Mouse (Mus musculus) intestine, embryonic 15.5 days (tissue): ENCODE measurements around the gene Cldn3. TPM values are rescaled to one million over a fixed set of nuclear protein-coding genes. Genes with fewer than 3 reads are reported as not detected.
A peak's percentile ranks its signal among the peaks of the same experiment; 100 is the strongest.
"Not testable (repeated sequence)": the region's sequence is repeated elsewhere in the genome, so short reads cannot be mapped to it uniquely, and the experiment has no call there.

ENCODE experiments used
- ATAC-seq: fragments of 200-750 bp; cut with Nextera tagmentation; 2 replicates; pipeline ENCODE4 v1.8.0; 2017; ENCODE audit warnings: moderate TSS enrichment, moderate library complexity
- H3K27ac ChIP-seq: fragments of 300-500 bp; sonication (generic); 2 replicates; pipeline ENCODE4 v1.5.1; 2015; ENCODE audit warnings: mild to moderate bottlenecking, inconsistent platforms
- H3K27me3 ChIP-seq: fragments of 300-500 bp; sonication (generic); replicated peaks from 2 replicates; pipeline ENCODE4 v1.6.1; 2015; ENCODE audit warnings: inconsistent platforms
- H3K36me3 ChIP-seq: fragments of 300-500 bp; sonication (generic); 2 replicates; pipeline ENCODE4 v1.6.1; 2015; ENCODE audit warnings: inconsistent platforms
- H3K4me1 ChIP-seq: fragments of 300-500 bp; sonication (generic); replicated peaks from 2 replicates; pipeline ENCODE4 v1.6.1; 2015; ENCODE audit warnings: inconsistent platforms
- H3K4me2 ChIP-seq: fragments of 300-500 bp; sonication (generic); replicated peaks from 2 replicates; pipeline ENCODE4 v1.6.1; 2015; ENCODE audit warnings: mild to moderate bottlenecking, inconsistent platforms
- H3K4me3 ChIP-seq: fragments of 300-500 bp; sonication (generic); replicated peaks from 2 replicates; pipeline ENCODE4 v1.5.1; 2015; ENCODE audit warnings: inconsistent platforms
- H3K9ac ChIP-seq: fragments of 300-500 bp; sonication (generic); 2 replicates; pipeline ENCODE4 v1.6.1; 2015; ENCODE audit warnings: inconsistent platforms
- H3K9me3 ChIP-seq: fragments of 300-500 bp; sonication (generic); 2 replicates; pipeline ENCODE4 v1.6.1; 2016; ENCODE audit warnings: inconsistent platforms
- WGBS: fragments of 180-500 bp; shearing (Covaris S2); methylation state at CpG from one replicate; pipeline ENCODE4 v1.1.7; 2015; 5-methylcytosine and 5-hydroxymethylcytosine counted together
- polyA plus RNA-seq: library from polyadenylated mRNA; unstranded; fragments of >200 nt; fragmentation: Nextera tagmentation; extraction: Ambion mirVana; gene quantifications from 2 replicates; pipeline ENCODE4 v1.2.1, GENCODE M21; 2015

Gene Cldn3
- polyA plus RNA-seq, result 173 and 195 TPM in 2 replicates

DNA sequence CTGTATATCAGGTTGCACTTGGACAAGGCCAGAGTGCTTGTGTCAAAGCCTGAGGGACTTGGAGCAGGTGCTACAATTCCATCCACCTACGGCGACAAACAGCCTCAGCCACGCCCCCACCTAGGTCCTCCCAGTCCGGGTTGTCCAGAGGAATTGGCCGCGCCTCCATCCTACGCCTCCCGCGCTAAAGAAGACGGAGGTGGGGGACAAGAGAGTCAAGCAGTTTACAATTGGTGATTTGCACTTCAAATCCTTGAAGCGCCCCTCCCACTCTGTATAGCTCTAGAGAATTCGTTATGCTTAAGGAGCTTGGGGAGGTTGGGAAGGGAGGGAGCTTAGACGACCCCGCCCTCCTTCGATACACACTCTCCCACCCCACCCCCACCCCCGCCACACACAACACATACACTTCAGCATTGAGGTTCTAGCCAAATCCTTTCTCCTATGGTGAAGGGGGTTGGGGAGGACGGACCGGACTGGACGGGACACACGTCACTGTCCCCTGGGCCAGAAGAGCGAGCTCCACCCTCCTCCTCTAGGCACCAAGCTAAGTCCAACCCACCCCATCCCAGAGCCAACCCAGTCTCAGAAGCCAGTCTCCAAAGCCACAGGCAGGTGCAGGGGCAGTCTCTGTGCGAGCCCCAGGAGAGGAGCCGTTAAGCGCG lies at the start of gene Cldn3:
Gene Cldn3, plus strand, starts transcription at position 582 of the 665 bp plus-strand sequence.
- Histone ChIP-seq H3K36me3 (no peaks in the 10 kb centered on the region), H3K4me2 (peak within 1 kb of the TSS; percentile 59), H3K9me3 (no peaks in the 10 kb centered on the region), H3K27ac (peak within 1 kb of the TSS; percentile 90), H3K27me3 (peaks cover 36% of the 10 kb centered on the region), H3K9ac (peak within 1 kb of the TSS; percentile 58), H3K4me1 (peaks cover 13% of the 10 kb centered on the region), H3K4me3 (peak within 1 kb of the TSS; percentile 46)
- WGBS, result under 1% methylated on average over 25 of the region's 25 CpGs
- peak; percentile 91 for ATAC-seq

DNA sequence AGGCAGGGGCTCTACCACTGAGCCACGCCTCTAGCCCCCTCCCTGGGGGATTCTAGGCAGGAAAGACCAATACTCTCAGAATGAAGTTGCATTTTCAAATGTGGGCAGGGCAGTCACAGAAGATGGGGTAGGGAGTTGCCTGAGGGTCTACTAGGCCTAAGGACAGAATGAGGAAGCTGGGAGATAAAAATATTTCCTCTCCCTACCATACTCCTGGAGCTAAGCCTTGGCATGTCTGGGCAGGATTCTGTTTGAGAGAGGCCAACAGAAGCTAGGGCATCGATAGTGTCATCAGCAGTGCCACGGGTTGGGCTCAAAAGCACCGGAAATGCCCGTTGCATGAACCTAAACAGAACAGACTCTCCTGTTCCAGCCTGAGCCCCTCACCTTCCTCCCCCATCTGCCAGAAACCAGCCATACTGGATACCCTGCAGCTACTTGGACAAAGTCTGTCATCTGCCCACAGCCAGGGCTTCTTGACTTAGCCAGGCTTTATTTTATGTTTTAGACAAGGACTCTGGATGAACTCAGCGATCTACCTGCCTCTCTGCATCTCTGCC lies 49.3 kb upstream of the Cldn3 start:
- ATAC-seq, result no peak
- 0 out of 2 replicates have a peak, but pooled peaks cover 6% of the 10 kb centered on the region for H3K4me1 ChIP-seq
- peaks cover 4% of the 10 kb centered on the region; the same call in 1 of the 2 replicates for H3K36me3 ChIP-seq
- no peak overlapping the region for H3K4me3 ChIP-seq
- no peak overlapping the region for H3K9ac ChIP-seq
- H3K4me2 ChIP-seq, result no peak overlapping the region
- no peaks in the 10 kb centered on the region for H3K27me3 ChIP-seq
- H3K9me3 ChIP-seq, result no peaks in the 10 kb centered on the region
- 86% methylated on average over 6 of the region's 6 CpGs for WGBS
- no peak overlapping the region for H3K27ac ChIP-seq

DNA sequence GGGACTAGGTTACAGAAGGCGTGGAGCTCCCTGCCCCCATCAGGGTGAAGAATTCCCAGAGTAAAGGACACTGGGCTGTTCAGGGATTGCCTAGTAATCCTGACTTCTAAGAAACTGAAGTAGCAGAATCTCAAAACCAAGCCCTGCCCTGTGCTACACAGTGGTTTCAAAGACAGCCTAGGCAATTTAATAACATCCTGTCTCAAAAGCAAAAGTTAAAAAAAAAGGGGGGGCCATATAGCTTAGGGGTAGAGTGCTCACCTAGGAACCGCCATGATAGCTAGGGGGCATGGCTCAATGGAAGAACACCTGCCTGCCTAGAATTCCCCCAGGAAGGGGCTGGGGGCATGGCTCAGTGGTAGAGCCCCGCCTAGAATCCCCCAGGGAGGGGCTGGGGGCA lies 46.9 kb upstream of the Cldn3 start:
- Histone ChIP-seq H3K27ac (no peak overlapping the region), H3K36me3 (peaks cover 4% of the 10 kb centered on the region; the same call in 1 of the 2 replicates), H3K9ac (no peak overlapping the region), H3K4me3 (no peak overlapping the region), H3K4me1 (no peaks in the 10 kb centered on the region), H3K9me3 (no peaks in the 10 kb centered on the region), H3K27me3 (no peaks in the 10 kb centered on the region), H3K4me2 (no peak overlapping the region)
- WGBS, result 73% methylated on average over 3 of the region's 3 CpGs
- ATAC-seq, result no peak

DNA sequence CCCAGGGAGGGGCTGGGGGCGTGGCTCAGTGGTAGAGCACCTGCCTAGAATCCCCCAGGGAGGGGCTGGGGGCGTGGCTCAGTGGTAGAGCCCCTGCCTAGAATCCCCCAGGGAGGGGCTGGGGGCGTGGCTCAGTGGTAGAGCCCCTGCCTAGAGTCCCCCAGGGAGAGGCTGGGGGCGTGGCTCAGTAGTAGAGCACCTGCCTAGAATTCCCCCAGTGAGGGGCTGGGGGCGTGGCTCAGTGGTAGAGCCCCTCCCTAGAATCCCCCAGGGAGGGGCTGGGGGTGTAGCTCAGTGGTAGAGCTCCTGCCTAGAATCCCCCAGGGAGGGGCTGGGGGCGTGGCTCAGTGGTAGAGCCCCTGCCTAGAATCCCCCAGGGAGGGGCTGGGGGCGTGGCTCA lies 46.5 kb upstream of the Cldn3 start:
- WGBS, result 90% methylated on average over 4 of the region's 7 CpGs
- not testable (repeated sequence) for H3K27ac ChIP-seq

DNA sequence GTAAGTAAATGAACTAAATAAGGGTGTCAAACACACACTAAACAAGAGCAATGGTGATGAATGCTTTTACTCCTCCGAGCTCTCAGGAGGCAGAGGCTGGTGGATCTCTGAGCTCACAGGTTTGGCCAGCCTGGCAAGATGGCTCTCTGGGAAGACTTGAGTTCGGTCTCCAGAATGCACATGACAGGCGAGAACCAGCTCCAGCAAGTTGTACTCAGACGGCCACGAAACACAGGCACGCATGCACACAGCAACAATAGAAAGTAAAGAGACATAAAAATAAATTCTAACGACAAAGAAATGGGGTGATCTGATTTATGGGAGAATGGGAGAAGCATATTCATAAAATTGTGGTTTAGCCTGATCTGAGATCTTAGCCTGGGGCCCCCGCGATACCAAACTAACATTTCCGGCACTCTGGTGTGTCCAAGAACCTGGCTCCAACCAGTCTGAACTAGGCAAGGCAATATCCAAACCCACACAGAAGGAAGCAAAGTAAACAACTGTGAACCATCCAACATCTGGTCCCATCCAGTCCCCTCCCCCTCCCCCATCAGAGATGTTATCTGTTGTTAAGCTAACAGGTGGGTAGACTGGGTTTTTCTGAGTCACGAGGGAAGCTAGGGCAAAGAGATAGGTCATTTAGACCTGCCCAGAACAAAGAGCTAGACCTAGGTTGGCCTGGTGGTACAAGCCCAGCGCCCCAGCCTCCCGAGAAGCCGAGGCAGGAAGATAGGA lies 44.4 kb upstream of the Cldn3 start:
- Histone ChIP-seq H3K36me3 (no peaks in the 10 kb centered on the region; the same call in 1 of the 2 replicates), H3K4me1 (no peaks in the 10 kb centered on the region), H3K4me3 (no peak overlapping the region), H3K9ac (no peak overlapping the region), H3K27me3 (0 out of 2 replicates have a peak, but pooled peaks cover 5% of the 10 kb centered on the region), H3K27ac (peak overlapping the region; percentile 24; the same call in 1 of the 2 replicates), H3K9me3 (no peaks in the 10 kb centered on the region), H3K4me2 (no peak overlapping the region)
- 56% methylated on average over 14 of the region's 14 CpGs for WGBS
- peak; percentile 30; the same call in 1 of the 2 replicates for ATAC-seq

More for the DNA sequence above, 46.5 kb upstream of the Cldn3 start:
- not testable (repeated sequence) for H3K36me3 ChIP-seq, H3K9ac ChIP-seq, H3K4me3 ChIP-seq, H3K4me1 ChIP-seq, ATAC-seq, H3K4me2 ChIP-seq, H3K27me3 ChIP-seq, H3K9me3 ChIP-seq

DNA sequence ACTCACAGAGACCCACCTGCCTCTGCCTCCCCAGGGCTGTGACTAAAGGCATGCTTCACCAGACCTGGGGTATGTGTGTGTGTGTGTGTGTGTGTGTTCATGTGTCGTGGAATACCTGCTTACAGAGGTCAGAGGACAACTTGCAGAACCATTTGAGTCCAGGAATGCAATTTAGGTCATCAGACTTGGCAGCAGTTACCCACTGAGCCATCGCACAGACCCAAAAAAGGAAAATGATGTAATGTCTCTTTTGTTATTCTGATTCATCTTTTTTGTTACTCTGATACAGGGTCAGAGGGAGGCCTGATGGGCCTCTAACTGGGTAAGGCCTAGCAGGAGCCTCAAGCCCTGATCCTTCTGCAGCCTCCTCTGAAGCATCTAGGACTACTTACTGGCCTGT lies 43.3 kb upstream of the Cldn3 start:
- no peaks in the 10 kb centered on the region; the same call in 1 of the 2 replicates for H3K36me3 ChIP-seq
- 0 out of 2 replicates have a peak, but pooled peaks cover 7% of the 10 kb centered on the region for H3K27me3 ChIP-seq
- H3K9ac ChIP-seq, result no peak overlapping the region
- ATAC-seq, result no peak
- peaks cover 11% of the 10 kb centered on the region for H3K4me1 ChIP-seq
- H3K27ac ChIP-seq, result no peak overlapping the region
- WGBS, result 79% methylated on average over 2 of the region's 2 CpGs
- H3K4me2 ChIP-seq, result no peak overlapping the region
- H3K4me3 ChIP-seq, result no peak overlapping the region
- H3K9me3 ChIP-seq, result no peaks in the 10 kb centered on the region

DNA sequence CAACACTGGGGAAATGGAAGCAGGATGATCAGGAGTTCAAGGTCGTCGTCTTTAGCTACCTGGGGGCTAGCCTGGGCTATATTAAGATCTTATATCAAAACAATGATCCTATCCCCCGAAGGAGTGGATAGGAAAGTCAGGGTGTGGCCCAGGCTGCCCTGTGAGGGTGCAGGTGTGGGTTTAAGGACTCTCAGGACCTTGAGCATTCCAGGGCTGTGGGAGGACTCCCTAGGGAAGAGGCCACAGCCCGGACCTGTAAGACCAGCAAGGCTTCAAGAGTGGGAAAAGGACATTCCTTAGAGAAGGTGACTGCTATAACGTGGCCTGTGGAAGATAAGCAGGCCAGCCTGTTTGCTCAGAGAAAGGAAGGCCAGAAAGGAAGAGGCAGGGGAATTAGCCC lies 41.8 kb upstream of the Cldn3 start:
- 64% methylated on average over 5 of the region's 5 CpGs for WGBS
- Histone ChIP-seq H3K9me3 (no peaks in the 10 kb centered on the region), H3K4me1 (peaks cover 15% of the 10 kb centered on the region), H3K36me3 (no peaks in the 10 kb centered on the region; the same call in 1 of the 2 replicates), H3K9ac (no peak overlapping the region), H3K27ac (peak overlapping the region; percentile 54; the same call in 1 of the 2 replicates), H3K4me3 (peak overlapping the region; percentile 18), H3K4me2 (peak overlapping the region; percentile 46; the same call in 1 of the 2 replicates), H3K27me3 (0 out of 2 replicates have a peak, but pooled peaks cover 7% of the 10 kb centered on the region)
- ATAC-seq, result no peak

DNA sequence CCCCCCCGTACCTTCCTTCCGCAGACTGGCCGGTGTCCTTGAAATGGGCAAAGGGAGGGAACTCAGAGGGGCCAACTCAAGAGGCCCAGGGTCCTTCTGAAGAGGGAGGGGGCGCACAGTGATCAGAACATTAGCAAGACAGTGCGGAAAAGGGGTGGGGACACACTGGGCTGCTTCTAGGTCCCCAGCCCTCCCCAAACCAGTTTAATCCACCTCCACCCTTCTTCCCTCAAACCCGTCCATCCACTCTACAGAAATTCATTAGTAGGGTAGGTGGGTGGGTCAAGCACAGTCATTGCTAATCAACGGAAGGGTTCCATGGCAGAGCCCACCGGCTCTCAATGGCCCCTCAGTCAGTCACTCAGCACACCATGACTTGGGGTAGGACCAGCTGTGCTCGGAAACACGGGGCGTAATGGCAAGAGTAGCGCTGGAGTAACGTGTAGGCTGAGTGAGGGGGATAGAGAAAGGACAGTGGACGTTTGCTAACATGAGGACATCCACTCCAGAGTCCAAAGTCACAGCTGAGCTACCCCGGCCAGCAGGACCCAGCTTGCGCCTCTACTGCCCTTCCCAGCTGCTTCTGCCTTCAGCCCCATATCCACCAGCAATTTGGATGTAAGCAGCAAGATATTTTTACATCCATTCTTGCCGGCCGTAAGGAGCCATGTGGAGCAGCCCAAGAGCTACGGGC lies 40.6 kb upstream of the Cldn3 start:
- ATAC-seq, result no peak
- Histone ChIP-seq H3K36me3 (no peaks in the 10 kb centered on the region; the same call in 1 of the 2 replicates), H3K4me1 (peaks cover 15% of the 10 kb centered on the region), H3K27ac (peak overlapping the region; percentile 88), H3K27me3 (0 out of 2 replicates have a peak, but pooled peaks cover 7% of the 10 kb centered on the region), H3K9ac (peak overlapping the region; percentile 52), H3K4me3 (peak overlapping the region; percentile 45), H3K9me3 (no peaks in the 10 kb centered on the region), H3K4me2 (peak overlapping the region; percentile 46)
- 33% methylated on average over 18 of the region's 19 CpGs for WGBS

DNA sequence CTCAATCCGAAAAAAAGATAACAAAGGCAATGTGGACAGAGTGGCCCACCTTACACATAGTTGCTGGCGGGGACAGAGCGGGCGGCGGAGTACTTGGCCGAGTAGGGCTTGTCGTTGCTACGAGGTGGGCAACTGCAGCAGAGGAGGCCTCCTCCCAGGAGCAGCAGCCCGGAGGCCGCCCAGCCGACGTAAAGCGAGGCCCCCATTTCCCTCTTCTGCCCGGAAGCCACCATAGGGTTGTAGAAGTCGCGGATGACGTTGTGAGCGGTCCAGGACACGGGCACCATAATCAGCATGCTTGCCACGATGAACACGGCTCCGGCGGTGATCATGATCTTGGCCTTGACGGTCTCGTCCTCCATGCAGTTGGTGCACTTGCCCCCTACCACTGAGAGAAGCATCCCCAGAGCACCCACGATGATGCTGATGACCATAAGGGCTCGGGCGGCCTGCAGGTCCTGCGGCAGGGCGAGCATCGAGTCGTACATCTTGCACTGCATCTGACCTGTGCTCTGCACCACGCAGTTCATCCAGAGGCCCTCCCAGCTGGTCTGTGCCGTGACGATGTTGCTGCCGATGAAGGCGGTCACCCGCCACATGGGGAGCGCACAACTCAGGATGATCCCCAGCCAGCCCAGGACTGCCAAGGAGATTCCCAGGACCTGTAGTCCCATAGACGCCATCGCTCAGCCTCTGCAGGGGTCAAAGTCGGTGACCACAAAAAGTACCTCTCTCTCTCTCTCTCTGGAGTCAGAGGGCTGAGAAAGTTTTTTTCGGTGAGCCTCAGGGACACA lies 39.8 kb upstream of the Cldn3 start:
- peak overlapping the region; percentile 88 for H3K27ac ChIP-seq
- H3K4me1 ChIP-seq, result peaks cover 21% of the 10 kb centered on the region
- peak overlapping the region; percentile 45 for H3K4me3 ChIP-seq
- H3K9me3 ChIP-seq, result no peaks in the 10 kb centered on the region
- peak overlapping the region; percentile 46 for H3K4me2 ChIP-seq
- WGBS, result 20% methylated on average over 43 of the region's 43 CpGs
- no peaks in the 10 kb centered on the region for H3K36me3 ChIP-seq
- ATAC-seq, result peak; percentile 36
- 0 out of 2 replicates have a peak, but pooled peaks cover 7% of the 10 kb centered on the region for H3K27me3 ChIP-seq
- H3K9ac ChIP-seq, result peak overlapping the region; percentile 52

DNA sequence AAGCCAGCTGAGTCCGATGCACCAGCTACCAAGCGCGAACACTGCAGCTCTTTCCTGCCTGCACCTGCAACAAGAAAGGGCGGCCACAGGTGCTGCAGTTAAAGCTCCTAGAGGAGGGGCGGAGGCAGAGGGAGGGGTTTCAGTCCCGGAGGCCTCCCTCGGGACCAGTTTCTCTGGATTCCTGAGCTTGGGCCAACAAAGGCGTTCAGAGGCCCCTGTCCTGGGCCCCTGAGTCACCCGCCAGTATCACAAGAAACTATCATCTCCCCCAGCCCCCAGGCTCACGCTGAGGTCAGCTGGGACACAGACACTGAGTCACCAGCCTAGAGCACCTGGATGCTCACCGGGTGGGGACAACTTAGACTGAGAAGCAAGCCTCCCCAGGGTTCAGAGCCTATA lies 39.2 kb upstream of the Cldn3 start, which contains the start of gene Cldn4:
Gene Cldn4, minus strand, starts transcription at position 78 of the 399 bp plus-strand sequence.
- peak within 1 kb of the TSS; percentile 88 for H3K27ac ChIP-seq
- H3K4me2 ChIP-seq, result peak within 1 kb of the TSS; percentile 46
- H3K9me3 ChIP-seq, result no peaks in the 10 kb centered on the region
- H3K9ac ChIP-seq, result peak within 1 kb of the TSS; percentile 52
- 0 out of 2 replicates have a peak, but pooled peaks cover 7% of the 10 kb centered on the region for H3K27me3 ChIP-seq
- WGBS, result 13% methylated on average over 11 of the region's 11 CpGs
- H3K4me3 ChIP-seq, result peak within 1 kb of the TSS; percentile 45
- ATAC-seq, result peak; percentile 81
- H3K36me3 ChIP-seq, result no peaks in the 10 kb centered on the region
- peaks cover 24% of the 10 kb centered on the region for H3K4me1 ChIP-seq
